Mouse (Mus musculus) liver, adult 2 months (tissue): ENCODE data around the gene Cct8.

Experiments
- CTCF ChIP-seq: fragments of 200-500 bp; IDR thresholded peaks from 2 replicates; pipeline ENCODE4 v1.5.1; 2011; ENCODE audit warnings: low read depth, low read length, control low read depth
- POLR2A ChIP-seq: fragments of 200-500 bp; IDR thresholded peaks from 2 replicates; pipeline ENCODE4 v1.6.1; 2011; ENCODE audit warnings: low read length, control low read depth; ENCODE audit not compliant: insufficient read depth; ENCODE audit errors: extremely low read depth

GRCm38 (mm10) chr16:87445110-87445509 lies 50.6 kb downstream of the Cct8 start:
- TF ChIP-seq CTCF (no peak), POLR2A (no peak)
